Comparison of ENCODE assay signal across 8 mouse cellular contexts in genomic region chr8:105623118-105623517, GRCm38 (mm10). TPM values are rescaled to one million over a fixed set of nuclear protein-coding genes. Genes with fewer than 3 reads are reported as not detected.
A peak's percentile ranks its signal among the peaks of the same experiment; 100 is the strongest.
DNase-seq lines count a peak whose midpoint lies in the region; ATAC-seq lines count a peak whose summit lies in the region.

No protein-coding gene starts in this region.

- peak; percentile 29 for DNase-seq in embryo, embryonic 10 days (ENCODE audit: low spot score)
- no peak for DNase-seq in embryo, embryonic 9.5 days (ENCODE audit: extremely low spot score)
- peak; percentile 22 for DNase-seq in right cerebral cortex, postnatal 14 days
- DNase-seq in right cerebral cortex, adult 2 months (ENCODE audit: low spot score in 2 of 2) = no peak
- DNase-seq in kidney, postnatal 10 days = peak; percentile 53
- DNase-seq in adrenal gland, postnatal 25 days = no peak
- no peak for DNase-seq in frontal cortex, postnatal 25 days (ENCODE audit: low spot score in 2 of 2)

- peak; percentile 78 for ATAC-seq in neutrophil, adult 5-6 weeks (ENCODE audit: extremely low read depth, insufficient number of reproducible peaks, low FRiP score, poor library complexity, severe bottlenecking)

RNA-seq across cellular contexts. Expression of gene Ctcf, which starts 13.2 kb away (rescaled TPM):
- 140 and 147 TPM in 2 replicates for total RNA-seq in neutrophil, adult 5-6 weeks (2017)
- 61.5 and 74.2 TPM in 2 replicates for total RNA-seq in adrenal gland, postnatal 25 days (2021)

RNA-seq across cellular contexts. Expression of gene Agrp, which starts 14.1 kb away (rescaled TPM):
- total RNA-seq in neutrophil, adult 5-6 weeks (2017) = not detected in 2 replicates
- total RNA-seq in adrenal gland, postnatal 25 days (2021) = 1.2 TPM in 1 of 2 replicates, not detected in the other

RNA-seq across cellular contexts. Expression of gene Ripor1, which starts 18.1 kb away (rescaled TPM):
- 6.2 and 7.6 TPM in 2 replicates for total RNA-seq in neutrophil, adult 5-6 weeks (2017)
- 27.7 and 33.5 TPM in 2 replicates for total RNA-seq in adrenal gland, postnatal 25 days (2021)

RNA-seq across cellular contexts. Expression of gene Atp6v0d1, which starts 57.3 kb away (rescaled TPM):
- total RNA-seq in neutrophil, adult 5-6 weeks (2017) = 71.1 and 86.3 TPM in 2 replicates
- 108 and 110 TPM in 2 replicates for total RNA-seq in adrenal gland, postnatal 25 days (2021)

Comparison
In these comparisons a context has a peak if more than half of its experiments do, and no peak if none do; other contexts are left out.
1. DNase-seq: peak in embryo, embryonic 10 days (single experiment), right cerebral cortex, postnatal 14 days (single experiment) and kidney, postnatal 10 days (single experiment); none in embryo, embryonic 9.5 days (single experiment), right cerebral cortex, adult 2 months (0 of 2), adrenal gland, postnatal 25 days (single experiment) and frontal cortex, postnatal 25 days (0 of 2).